Mouse (Mus musculus): ENCODE measurements around the gene Wsb1. TPM values are rescaled to one million over a fixed set of nuclear protein-coding genes. Genes with fewer than 3 reads are reported as not detected.

The Wsb1 gene
- total and polyA plus RNA-seq, 3 experiments = 84.1 to 129 (median 104) TPM

DNA sequence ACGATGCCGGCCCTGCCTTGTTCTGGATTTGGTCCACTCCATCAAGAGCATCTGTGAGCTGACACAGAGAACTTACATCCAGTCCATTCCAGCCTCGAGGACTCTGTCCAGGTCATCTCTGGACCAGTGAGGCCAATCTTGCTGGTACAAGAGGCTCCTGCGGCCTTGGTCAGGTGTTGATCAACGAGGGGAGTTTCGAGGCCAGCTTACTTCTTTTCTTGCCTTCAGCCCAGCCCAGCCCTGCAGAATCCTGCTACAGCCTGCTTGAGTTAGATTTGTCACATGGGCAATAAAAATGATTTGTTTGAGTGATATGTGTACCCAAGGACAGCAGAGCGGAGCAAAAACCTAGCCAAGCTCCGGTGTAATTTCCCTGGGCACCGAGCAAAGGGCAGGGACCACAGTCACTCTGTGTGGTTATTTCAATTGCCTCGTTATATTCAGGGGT is 25.4 kb downstream of the Wsb1 start:
- dilution Hi-C loops (cut with MboI; ENCODE audit: extremely low pct_ligation_motif_present, extremely low pct_unique_long_range_greater_than_20kb, low sequenced_read_pairs) (no loop called here), in situ Hi-C loops (cut with MboI; ENCODE audit: low pct_ligation_motif_present, low pct_unique_long_range_greater_than_20kb, low sequenced_read_pairs) (loop anchor here (5.0 to 10.0 kb wide), 3 partner anchors 63 to 353 kb away; no protein-coding TSS in a partner anchor)
- no peak overlapping the region for H3K9ac ChIP-seq (ENCODE audit: insufficient read depth, low read depth)
- H3K4me1 ChIP-seq (ENCODE audit: control insufficient read depth in 1 of 2, insufficient read depth in 2 of 2) = peaks cover 0 to 10% of the 10 kb centered on the region in 2 experiments; a peak in 2 of 4 replicates
- H3K4me2 ChIP-seq (ENCODE audit: insufficient read depth, low read depth, poor library complexity, severe bottlenecking) = no peak overlapping the region
- H3K27ac ChIP-seq (ENCODE audit: insufficient read depth, low read depth) = no peak overlapping the region
- H3K79me2 ChIP-seq (replicated peaks; ENCODE audit: control insufficient read depth, extremely low read depth, insufficient read depth, poor library complexity, severe bottlenecking) = no peaks in the 10 kb centered on the region
- H3K27me3 ChIP-seq (replicated peaks) = no peaks in the 10 kb centered on the region
- DNase-seq (ENCODE audit: extremely low read depth) = no peak
- H3K4me3 ChIP-seq (replicated peaks in 1 of 3; ENCODE audit: low read depth in 2 of 3, low read length in 2 of 3, poor library complexity in 1 of 3) = no peak overlapping the region
- peaks cover 0 to 7% of the 10 kb centered on the region in 2 experiments for H3K36me3 ChIP-seq (replicated peaks in 1 of 2; ENCODE audit: control insufficient read depth in 1 of 2, insufficient read depth in 1 of 2, low read length in 1 of 2)
- peaks cover 1% of the 10 kb centered on the region for H3K9me3 ChIP-seq (replicated peaks; ENCODE audit: low read length)
- TF ChIP-seq MAZ (IDR thresholded peaks at IDR 0.05; ENCODE audit: low read depth, low read length) = no peak
- no peak for TF ChIP-seq ZMIZ1 (IDR thresholded peaks at IDR 0.05; ENCODE audit: low read depth, low read length)
- no peak for TF ChIP-seq MEF2A (IDR thresholded peaks at IDR 0.05; ENCODE audit: borderline replicate concordance, low read depth, low read length)
- TF ChIP-seq SMC3 (IDR thresholded peaks at IDR 0.05; ENCODE audit: low read depth, low read length) = no peak
- TF ChIP-seq CHD2 (IDR thresholded peaks at IDR 0.05; ENCODE audit: low read length) = no peak
- no peak for TF ChIP-seq USF1 (IDR thresholded peaks at IDR 0.05; ENCODE audit: low read depth, low read length)
- TF ChIP-seq NELFE (IDR thresholded peaks at IDR 0.05; ENCODE audit: low read depth, low read length) = no peak
- no peak for TF ChIP-seq MYC (IDR thresholded peaks at IDR 0.05; ENCODE audit: low read depth, low read length)
- no peak for TF ChIP-seq IRF4 (IDR thresholded peaks at IDR 0.05; ENCODE audit: low read depth, low read length)

DNA sequence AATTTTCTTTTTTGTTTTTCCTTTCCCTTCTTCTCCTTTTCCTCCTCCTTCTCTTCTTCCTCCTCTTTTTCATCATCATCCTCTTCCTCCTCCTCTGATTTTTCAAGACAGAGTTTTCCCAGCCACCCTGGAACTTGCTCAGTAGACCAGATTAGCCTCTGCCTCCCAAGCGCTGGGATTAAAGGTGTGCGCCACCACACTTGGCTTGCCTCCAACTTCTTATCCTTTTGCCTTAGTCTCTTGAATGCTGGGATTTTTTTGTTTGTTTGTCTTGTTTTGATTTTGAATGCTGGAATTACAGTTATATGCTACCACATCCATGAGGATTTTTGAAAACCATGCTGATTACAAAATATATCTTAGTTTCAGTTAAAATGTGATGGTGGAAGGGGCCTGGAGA is 26.4 kb downstream of the Wsb1 start:
- no peak for DNase-seq (ENCODE audit: extremely low read depth)
- H3K9me3 ChIP-seq (replicated peaks; ENCODE audit: low read length) = peaks cover 1% of the 10 kb centered on the region
- no peaks in the 10 kb centered on the region for H3K79me2 ChIP-seq (replicated peaks; ENCODE audit: control insufficient read depth, extremely low read depth, insufficient read depth, poor library complexity, severe bottlenecking)
- in situ Hi-C loops (cut with MboI; ENCODE audit: low pct_ligation_motif_present, low pct_unique_long_range_greater_than_20kb, low sequenced_read_pairs) (loop anchor here (5.0 to 10.0 kb wide), 3 partner anchors 64 to 354 kb away; no protein-coding TSS in a partner anchor), dilution Hi-C loops (cut with MboI; ENCODE audit: extremely low pct_ligation_motif_present, extremely low pct_unique_long_range_greater_than_20kb, low sequenced_read_pairs) (no loop called here)
- peaks cover 0 to 7% of the 10 kb centered on the region in 2 experiments for H3K36me3 ChIP-seq (replicated peaks in 1 of 2; ENCODE audit: control insufficient read depth in 1 of 2, insufficient read depth in 1 of 2, low read length in 1 of 2)
- H3K9ac ChIP-seq (ENCODE audit: insufficient read depth, low read depth) = no peak overlapping the region
- H3K4me1 ChIP-seq (ENCODE audit: control insufficient read depth in 1 of 2, insufficient read depth in 2 of 2) = peaks cover 3 to 15% of the 10 kb centered on the region in 2 experiments; a peak in 3 of 4 replicates
- no peak for TF ChIP-seq HCFC1 (IDR thresholded peaks at IDR 0.05; ENCODE audit: low read depth, low read length)
- no peak overlapping the region for H3K4me3 ChIP-seq (replicated peaks in 1 of 3; ENCODE audit: low read depth in 2 of 3, low read length in 2 of 3, poor library complexity in 1 of 3)
- no peaks in the 10 kb centered on the region for H3K27me3 ChIP-seq (replicated peaks)
- no peak overlapping the region for H3K27ac ChIP-seq (ENCODE audit: insufficient read depth, low read depth)
- H3K4me2 ChIP-seq (ENCODE audit: insufficient read depth, low read depth, poor library complexity, severe bottlenecking) = no peak overlapping the region

DNA sequence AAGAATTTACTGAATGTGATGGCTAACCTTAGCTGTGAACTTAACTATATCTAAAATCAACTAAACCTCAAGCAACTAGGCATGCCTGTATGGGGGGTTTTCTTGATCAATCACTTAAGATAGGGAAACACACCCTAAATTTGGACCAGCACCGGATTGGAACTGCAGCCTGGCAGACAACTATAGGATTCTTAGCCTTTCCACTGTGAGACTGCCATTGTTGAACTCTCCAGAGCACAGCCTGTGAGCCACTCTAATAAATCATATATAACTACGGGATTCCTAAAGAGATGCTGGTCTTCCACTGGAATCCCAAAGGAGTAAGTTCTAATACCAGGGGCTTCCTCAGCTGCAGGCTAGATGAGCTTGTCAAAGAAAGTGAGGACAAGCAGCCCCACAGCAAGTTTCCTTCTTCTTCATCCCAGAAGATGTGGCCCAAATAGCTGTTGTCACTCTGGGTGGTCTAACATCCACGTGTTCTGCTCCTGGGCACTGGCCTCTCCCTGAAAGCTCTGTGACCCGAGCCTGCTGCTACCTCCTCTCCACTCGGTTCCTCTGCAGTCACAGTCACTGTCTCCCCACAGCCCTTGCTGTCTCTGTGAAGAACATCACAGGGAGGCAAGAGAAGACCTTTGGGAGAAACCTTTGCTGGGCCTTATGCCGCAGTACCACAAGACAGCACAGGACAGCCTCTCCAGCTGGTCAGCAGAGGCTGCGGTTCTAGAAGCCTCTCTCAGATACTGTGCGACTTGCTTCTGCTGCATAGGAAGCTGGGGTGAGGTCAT is 28.9 kb downstream of the Wsb1 start:
- no peaks in the 10 kb centered on the region for H3K9me3 ChIP-seq (replicated peaks; ENCODE audit: low read length)
- TF ChIP-seq USF2 (conservative IDR thresholded peaks at IDR 0.05; ENCODE audit: low read depth, low read length) = no peak
- TF ChIP-seq POLR2AphosphoS2 (IDR thresholded peaks at IDR 0.05; ENCODE audit: low read depth, low read length) = no peak
- TF ChIP-seq PAX5 (IDR thresholded peaks at IDR 0.05; ENCODE audit: low read length) = no peak
- no peak for TF ChIP-seq TCF12 (IDR thresholded peaks at IDR 0.05; ENCODE audit: low read depth, low read length)
- no peak for TF ChIP-seq NELFE (IDR thresholded peaks at IDR 0.05; ENCODE audit: low read depth, low read length)
- no peak for TF ChIP-seq EP300 (IDR thresholded peaks at IDR 0.05; ENCODE audit: low read length)
- no peak for TF ChIP-seq SIN3A (IDR thresholded peaks at IDR 0.05; ENCODE audit: low read length)
- TF ChIP-seq ETS1 (conservative IDR thresholded peaks at IDR 0.05; ENCODE audit: low read depth, low read length) = no peak
- TF ChIP-seq JUND (conservative IDR thresholded peaks at IDR 0.05; ENCODE audit: low read depth, low read length) = no peak
- no peak for TF ChIP-seq BHLHE40 (IDR thresholded peaks at IDR 0.05; ENCODE audit: low read depth, low read length)
- no peak for TF ChIP-seq NRF1 (IDR thresholded peaks at IDR 0.05; ENCODE audit: low read depth, low read length)
- TF ChIP-seq MYC (IDR thresholded peaks at IDR 0.05; ENCODE audit: low read depth, low read length) = no peak
- TF ChIP-seq MXI1 (IDR thresholded peaks at IDR 0.05; ENCODE audit: low read depth, low read length) = no peak
- TF ChIP-seq MAX (IDR thresholded peaks at IDR 0.05; ENCODE audit: low read length) = no peak
- no peak for TF ChIP-seq HCFC1 (IDR thresholded peaks at IDR 0.05; ENCODE audit: low read depth, low read length)
- no peak for TF ChIP-seq ELF1 (IDR thresholded peaks at IDR 0.05; ENCODE audit: low read depth, low read length)
- no peak for TF ChIP-seq TBP (conservative IDR thresholded peaks at IDR 0.05; ENCODE audit: low read depth, low read length)

More for the DNA sequence above, 28.9 kb downstream of the Wsb1 start:
- Histone ChIP-seq H3K27ac (ENCODE audit: insufficient read depth, low read depth) (no peak overlapping the region), H3K4me3 (replicated peaks in 1 of 3; ENCODE audit: low read depth in 2 of 3, low read length in 2 of 3, poor library complexity in 1 of 3) (no peak overlapping the region), H3K4me2 (ENCODE audit: insufficient read depth, low read depth, poor library complexity, severe bottlenecking) (no peak overlapping the region), H3K9ac (ENCODE audit: insufficient read depth, low read depth) (no peak overlapping the region), H3K27me3 (replicated peaks) (no peaks in the 10 kb centered on the region), H3K79me2 (replicated peaks; ENCODE audit: control insufficient read depth, extremely low read depth, insufficient read depth, poor library complexity, severe bottlenecking) (no peaks in the 10 kb centered on the region), H3K36me3 (replicated peaks in 1 of 2; ENCODE audit: control insufficient read depth in 1 of 2, insufficient read depth in 1 of 2, low read length in 1 of 2) (no peaks in the 10 kb centered on the region), H3K4me1 (ENCODE audit: control insufficient read depth in 1 of 2, insufficient read depth in 2 of 2) (peaks cover 3 to 27% of the 10 kb centered on the region in 2 experiments; a peak in 3 of 4 replicates)
- in situ Hi-C loops (cut with MboI; ENCODE audit: low pct_ligation_motif_present, low pct_unique_long_range_greater_than_20kb, low sequenced_read_pairs) (loop anchor here (5.0 to 10.0 kb wide), 3 partner anchors 67 to 357 kb away; no protein-coding TSS in a partner anchor), dilution Hi-C loops (cut with MboI; ENCODE audit: extremely low pct_ligation_motif_present, extremely low pct_unique_long_range_greater_than_20kb, low sequenced_read_pairs) (no loop called here)
- DNase-seq (ENCODE audit: extremely low read depth) = no peak
